Mouse (Mus musculus): ENCODE results near the gene Usp24. TPM values are rescaled to one million over a fixed set of nuclear protein-coding genes. Genes with fewer than 3 reads are reported as not detected.
"Not testable (repeated sequence)": the region's sequence is repeated elsewhere in the genome, so short reads cannot be mapped to it uniquely, and the experiment has no call there.

The Usp24 gene
- polyA plus RNA-seq, 1 experiment from 2014 or later, result 8.8 TPM

DNA sequence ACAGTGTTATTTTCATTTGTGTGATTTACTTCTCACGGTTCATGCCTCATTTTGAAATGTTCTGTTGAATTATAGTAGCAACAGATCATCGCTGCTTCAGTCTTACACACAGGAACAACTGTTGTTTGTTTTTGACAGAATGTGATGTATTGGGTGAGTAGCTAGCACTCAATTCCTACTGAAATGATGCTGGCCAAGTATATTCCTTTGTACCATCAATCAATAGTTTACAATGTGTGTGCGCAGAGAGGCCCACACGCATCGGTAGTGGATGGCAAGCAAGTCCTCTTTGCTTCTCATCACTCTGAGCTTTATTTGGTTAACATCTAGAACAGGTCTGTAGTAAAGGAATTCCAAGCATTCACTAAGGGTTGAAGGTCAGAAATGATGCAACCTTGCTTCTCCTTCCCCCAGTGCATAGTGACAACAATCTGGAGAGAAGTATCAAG, 14.4 kb downstream of the Usp24 start:
- Histone ChIP-seq H3K4me3 (replicated peaks; ENCODE audit: low read length) (no peak overlapping the region), H3K36me3 (ENCODE audit: control insufficient read depth, insufficient read depth) (no peaks in the 10 kb centered on the region), H3K4me2 (ENCODE audit: low read length) (no peak overlapping the region), H3K4me1 (replicated peaks; ENCODE audit: control insufficient read depth, insufficient read depth, low read length) (no peaks in the 10 kb centered on the region), H3K9me3 (ENCODE audit: control insufficient read depth, low read length) (no peaks in the 10 kb centered on the region), H3K27ac (ENCODE audit: low read length) (no peak overlapping the region), H3K9ac (replicated peaks; ENCODE audit: low read depth, low read length) (no peak overlapping the region), H3K27me3 (replicated peaks; ENCODE audit: control insufficient read depth, insufficient read depth, low read length) (no peaks in the 10 kb centered on the region)
- no peak for ATAC-seq
- WGBS, result 86% methylated on average over 5 of the region's 5 CpGs

DNA sequence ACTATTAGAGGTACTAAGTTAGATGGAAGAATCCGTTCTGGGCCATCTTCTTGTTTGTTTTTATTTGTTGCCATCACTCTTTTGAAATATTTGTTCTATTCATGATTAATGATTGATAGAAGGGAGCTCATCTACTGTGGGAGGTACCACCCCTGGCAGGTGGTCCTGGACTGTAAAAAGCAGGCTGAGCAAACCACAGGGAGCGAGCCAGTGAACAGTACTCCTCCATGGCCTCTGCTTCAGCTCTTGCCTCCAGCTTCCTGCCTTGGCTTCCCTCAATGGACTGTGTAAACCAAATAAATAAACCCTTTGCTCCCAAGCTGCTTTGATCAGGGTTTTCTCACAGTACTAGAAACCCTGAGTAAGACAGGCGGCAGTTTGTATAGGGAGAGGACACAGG, 17.1 kb downstream of the Usp24 start:
- no peak overlapping the region for H3K4me3 ChIP-seq (replicated peaks; ENCODE audit: low read length)
- H3K9me3 ChIP-seq (ENCODE audit: control insufficient read depth, low read length), result no peaks in the 10 kb centered on the region
- no peak overlapping the region for H3K9ac ChIP-seq (replicated peaks; ENCODE audit: low read depth, low read length)
- no peaks in the 10 kb centered on the region for H3K27me3 ChIP-seq (replicated peaks; ENCODE audit: control insufficient read depth, insufficient read depth, low read length)
- no peaks in the 10 kb centered on the region for H3K4me1 ChIP-seq (replicated peaks; ENCODE audit: control insufficient read depth, insufficient read depth, low read length)
- WGBS, result 88% methylated on average over 3 of the region's 3 CpGs
- no peak overlapping the region for H3K27ac ChIP-seq (ENCODE audit: low read length)
- H3K4me2 ChIP-seq (ENCODE audit: low read length), result no peak overlapping the region
- no peaks in the 10 kb centered on the region for H3K36me3 ChIP-seq (ENCODE audit: control insufficient read depth, insufficient read depth)
- no peak for ATAC-seq

DNA sequence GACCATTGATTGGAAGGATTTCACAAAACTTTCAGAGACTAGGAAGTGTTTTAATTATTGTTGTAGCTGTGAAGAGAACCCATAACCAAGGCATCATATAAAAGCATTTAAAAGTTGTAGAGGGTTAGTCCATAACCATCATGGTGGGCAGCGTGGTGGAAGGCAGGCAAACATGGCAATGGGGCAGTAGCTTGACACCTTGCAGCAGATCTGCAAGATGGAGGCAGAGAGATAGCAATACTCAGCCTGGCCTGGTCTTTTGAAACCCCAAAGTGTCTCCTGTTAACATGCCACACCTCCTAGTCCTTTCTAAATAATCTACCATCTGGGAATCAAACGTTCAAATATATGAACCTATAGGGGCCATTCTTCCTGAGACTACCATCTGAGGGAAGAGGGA, 17.6 kb downstream of the Usp24 start:
- ATAC-seq, result no peak
- Histone ChIP-seq H3K4me3 (replicated peaks; ENCODE audit: low read length) (no peak overlapping the region), H3K27ac (ENCODE audit: low read length) (no peak overlapping the region), H3K4me1 (replicated peaks; ENCODE audit: control insufficient read depth, insufficient read depth, low read length) (no peaks in the 10 kb centered on the region), H3K9me3 (ENCODE audit: control insufficient read depth, low read length) (no peaks in the 10 kb centered on the region), H3K9ac (replicated peaks; ENCODE audit: low read depth, low read length) (no peak overlapping the region), H3K4me2 (ENCODE audit: low read length) (no peak overlapping the region), H3K36me3 (ENCODE audit: control insufficient read depth, insufficient read depth) (no peaks in the 10 kb centered on the region), H3K27me3 (replicated peaks; ENCODE audit: control insufficient read depth, insufficient read depth, low read length) (no peaks in the 10 kb centered on the region)
- 93% methylated on average over 2 of the region's 2 CpGs for WGBS

- no peak overlapping the region for H3K4me2 ChIP-seq (ENCODE audit: low read length)
- H3K9me3 ChIP-seq (ENCODE audit: control insufficient read depth, low read length), result no peaks in the 10 kb centered on the region
- whole genome bisulfite sequencing, result 86% methylated on average over 1 of the region's 1 CpGs
- no peak for ATAC-seq
- no peaks in the 10 kb centered on the region for H3K36me3 ChIP-seq (ENCODE audit: control insufficient read depth, insufficient read depth)
- H3K27me3 ChIP-seq (replicated peaks; ENCODE audit: control insufficient read depth, insufficient read depth, low read length), result no peaks in the 10 kb centered on the region
- no peak overlapping the region for H3K27ac ChIP-seq (ENCODE audit: low read length)
- no peak overlapping the region for H3K9ac ChIP-seq (replicated peaks; ENCODE audit: low read depth, low read length)
- H3K4me3 ChIP-seq (replicated peaks; ENCODE audit: low read length), result no peak overlapping the region
- H3K4me1 ChIP-seq (replicated peaks; ENCODE audit: control insufficient read depth, insufficient read depth, low read length), result no peaks in the 10 kb centered on the region
Measured at GRCm38 (mm10) chr4:106335858-106336257, 19.8 kb downstream of the Usp24 start.

GRCm38 (mm10) chr4:106347664-106348063, 31.7 kb downstream of the Usp24 start:
- no peaks in the 10 kb centered on the region for H3K9me3 ChIP-seq (ENCODE audit: control insufficient read depth, low read length)
- no peak overlapping the region for H3K27ac ChIP-seq (ENCODE audit: low read length)
- no peak overlapping the region for H3K4me3 ChIP-seq (replicated peaks; ENCODE audit: low read length)
- peaks cover 9% of the 10 kb centered on the region for H3K36me3 ChIP-seq (ENCODE audit: control insufficient read depth, insufficient read depth)
- no peak for ATAC-seq
- H3K4me1 ChIP-seq (replicated peaks; ENCODE audit: control insufficient read depth, insufficient read depth, low read length), result no peaks in the 10 kb centered on the region
- no peak overlapping the region for H3K9ac ChIP-seq (replicated peaks; ENCODE audit: low read depth, low read length)
- no peak overlapping the region for H3K4me2 ChIP-seq (ENCODE audit: low read length)
- WGBS, result 91% methylated on average over 1 of the region's 1 CpGs
- H3K27me3 ChIP-seq (replicated peaks; ENCODE audit: control insufficient read depth, insufficient read depth, low read length), result no peaks in the 10 kb centered on the region

DNA sequence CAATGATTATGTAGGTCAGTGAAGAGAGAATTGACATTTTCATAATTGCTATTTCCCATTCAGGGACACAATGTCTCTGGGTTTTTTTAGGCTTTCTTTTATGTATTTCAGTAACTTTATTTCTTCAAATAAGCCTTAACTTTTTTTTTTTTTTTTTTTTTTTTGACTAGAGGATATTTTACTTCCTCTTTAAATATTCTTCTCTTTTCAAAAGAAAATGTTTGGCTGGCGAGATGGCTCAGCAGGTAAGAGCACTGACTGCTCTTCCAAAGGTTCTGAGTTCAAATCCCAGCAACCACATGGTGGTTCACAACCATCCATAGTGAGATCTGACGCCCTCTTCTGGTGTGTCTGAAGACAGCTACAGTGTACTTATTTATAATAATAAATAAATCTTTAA, 39.0 kb downstream of the Usp24 start:
- not testable (repeated sequence) for H3K4me3 ChIP-seq (replicated peaks; ENCODE audit: low read length); H3K9me3 ChIP-seq (ENCODE audit: control insufficient read depth, low read length); H3K9ac ChIP-seq (replicated peaks; ENCODE audit: low read depth, low read length); ATAC-seq; H3K27me3 ChIP-seq (replicated peaks; ENCODE audit: control insufficient read depth, insufficient read depth, low read length); H3K27ac ChIP-seq (ENCODE audit: low read length); H3K4me2 ChIP-seq (ENCODE audit: low read length); H3K4me1 ChIP-seq (replicated peaks; ENCODE audit: control insufficient read depth, insufficient read depth, low read length)
- peaks cover 15% of the 10 kb centered on the region for H3K36me3 ChIP-seq (ENCODE audit: control insufficient read depth, insufficient read depth)
- WGBS, result 87% methylated on average over 2 of the region's 2 CpGs

DNA sequence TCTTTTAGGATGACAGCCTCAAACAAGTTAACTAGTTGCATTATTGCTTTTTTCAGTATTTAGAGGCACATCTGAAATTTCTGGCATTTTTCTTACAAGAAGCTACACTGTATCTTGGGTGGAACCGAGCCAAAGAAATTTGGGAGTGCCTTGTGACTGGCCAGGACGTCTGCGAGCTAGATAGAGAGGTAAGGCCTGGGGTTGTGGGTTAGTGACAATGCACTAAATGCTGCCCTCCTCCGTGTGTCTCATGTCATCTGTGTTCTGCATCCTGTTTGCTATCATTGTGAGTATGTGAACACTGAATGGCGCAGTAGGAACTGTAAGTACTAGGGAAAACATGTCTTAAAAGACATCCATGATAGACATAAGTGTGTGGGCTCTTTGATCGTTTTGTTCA, 54.0 kb downstream of the Usp24 start:
- Histone ChIP-seq H3K27ac (ENCODE audit: low read length) (no peak overlapping the region), H3K36me3 (ENCODE audit: control insufficient read depth, insufficient read depth) (peaks cover 19% of the 10 kb centered on the region), H3K9me3 (ENCODE audit: control insufficient read depth, low read length) (no peaks in the 10 kb centered on the region), H3K9ac (replicated peaks; ENCODE audit: low read depth, low read length) (no peak overlapping the region), H3K4me2 (ENCODE audit: low read length) (no peak overlapping the region), H3K4me1 (replicated peaks; ENCODE audit: control insufficient read depth, insufficient read depth, low read length) (no peaks in the 10 kb centered on the region), H3K27me3 (replicated peaks; ENCODE audit: control insufficient read depth, insufficient read depth, low read length) (no peaks in the 10 kb centered on the region), H3K4me3 (replicated peaks; ENCODE audit: low read length) (no peak overlapping the region)
- no peak for ATAC-seq
- 85% methylated on average over 6 of the region's 6 CpGs for WGBS

DNA sequence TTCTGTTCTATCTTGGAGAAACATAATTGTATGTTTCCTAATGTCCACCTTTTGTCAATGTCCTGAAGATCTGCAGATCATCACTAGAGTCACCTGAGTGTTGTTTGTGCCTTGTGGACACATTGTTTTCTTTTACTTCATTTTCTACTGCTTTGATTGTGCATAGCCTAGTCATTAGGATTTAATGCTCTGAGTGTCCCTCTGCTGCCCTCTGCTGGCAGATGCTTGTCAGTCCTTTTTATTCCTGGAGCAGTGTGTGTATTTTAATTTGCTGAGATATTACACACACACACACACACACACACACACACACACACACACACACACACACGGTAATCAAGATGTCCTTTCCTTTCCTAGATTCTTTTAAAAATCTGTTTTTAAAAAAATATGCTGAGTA, 59.8 kb downstream of the Usp24 start:
- 33% methylated on average over 1 of the region's 1 CpGs for WGBS

GRCm38 (mm10) chr4:106378839-106379572, 63.0 kb downstream of the Usp24 start:
- Histone ChIP-seq H3K4me1 (replicated peaks; ENCODE audit: control insufficient read depth, insufficient read depth, low read length) (no peaks in the 10 kb centered on the region), H3K36me3 (ENCODE audit: control insufficient read depth, insufficient read depth) (peaks cover 30% of the 10 kb centered on the region), H3K4me2 (ENCODE audit: low read length) (no peak overlapping the region), H3K9me3 (ENCODE audit: control insufficient read depth, low read length) (no peaks in the 10 kb centered on the region), H3K27ac (ENCODE audit: low read length) (no peak overlapping the region), H3K27me3 (replicated peaks; ENCODE audit: control insufficient read depth, insufficient read depth, low read length) (no peaks in the 10 kb centered on the region), H3K4me3 (replicated peaks; ENCODE audit: low read length) (no peak overlapping the region), H3K9ac (replicated peaks; ENCODE audit: low read depth, low read length) (no peak overlapping the region)
- no peak for ATAC-seq
- 65% methylated on average over 14 of the region's 14 CpGs for WGBS

More for the DNA sequence above, 59.8 kb downstream of the Usp24 start:
- Histone ChIP-seq H3K9ac (replicated peaks; ENCODE audit: low read depth, low read length) (no peak overlapping the region), H3K36me3 (ENCODE audit: control insufficient read depth, insufficient read depth) (peaks cover 27% of the 10 kb centered on the region), H3K4me1 (replicated peaks; ENCODE audit: control insufficient read depth, insufficient read depth, low read length) (no peaks in the 10 kb centered on the region), H3K4me3 (replicated peaks; ENCODE audit: low read length) (no peak overlapping the region), H3K9me3 (ENCODE audit: control insufficient read depth, low read length) (no peaks in the 10 kb centered on the region), H3K4me2 (ENCODE audit: low read length) (no peak overlapping the region), H3K27me3 (replicated peaks; ENCODE audit: control insufficient read depth, insufficient read depth, low read length) (no peaks in the 10 kb centered on the region), H3K27ac (ENCODE audit: low read length) (no peak overlapping the region)
- 0 out of 2 replicates have a peak, but pooled peaks have one; percentile 54 for ATAC-seq

DNA sequence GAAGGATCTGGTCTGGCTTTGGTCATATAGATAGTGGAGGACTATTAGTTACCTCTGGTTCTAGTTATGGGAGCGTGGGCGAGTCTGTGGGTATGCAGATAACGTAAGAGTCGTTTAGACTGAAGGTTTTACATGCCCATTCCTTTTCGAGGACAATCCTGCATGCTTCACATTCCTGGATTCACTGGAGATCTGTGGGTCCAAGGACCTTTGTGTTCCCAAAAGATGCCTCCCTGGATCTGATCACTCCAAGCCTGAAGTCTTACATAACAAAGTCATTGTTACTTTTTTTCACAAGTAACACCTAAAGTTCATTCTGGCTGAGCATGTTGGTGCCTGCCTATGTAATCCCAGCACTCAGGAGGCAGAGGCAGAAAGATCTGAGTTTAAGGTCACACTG, 65.1 kb downstream of the Usp24 start:
- 91% methylated on average over 5 of the region's 5 CpGs for WGBS
- ATAC-seq, result no peak

More for the DNA sequence above, 65.1 kb downstream of the Usp24 start:
- H3K27ac ChIP-seq (ENCODE audit: low read length), result no peak overlapping the region
- H3K4me1 ChIP-seq (replicated peaks; ENCODE audit: control insufficient read depth, insufficient read depth, low read length), result no peaks in the 10 kb centered on the region
- H3K36me3 ChIP-seq (ENCODE audit: control insufficient read depth, insufficient read depth), result peaks cover 36% of the 10 kb centered on the region
- H3K27me3 ChIP-seq (replicated peaks; ENCODE audit: control insufficient read depth, insufficient read depth, low read length), result no peaks in the 10 kb centered on the region
- no peak overlapping the region for H3K4me3 ChIP-seq (replicated peaks; ENCODE audit: low read length)
- H3K9me3 ChIP-seq (ENCODE audit: control insufficient read depth, low read length), result no peaks in the 10 kb centered on the region
- H3K4me2 ChIP-seq (ENCODE audit: low read length), result no peak overlapping the region
- H3K9ac ChIP-seq (replicated peaks; ENCODE audit: low read depth, low read length), result no peak overlapping the region
